Mouse (Mus musculus) CH12.LX (cell line): Measurements from ENCODE around the gene Olfr309. TPM values are rescaled to one million over a fixed set of nuclear protein-coding genes. Genes with fewer than 3 reads are reported as not detected.
"Not testable (repeated sequence)": the region's sequence is repeated elsewhere in the genome, so short reads cannot be mapped to it uniquely, and the experiment has no call there.

Experiments used
- DNase-seq: peaks from one replicate; pipeline ENCODE4 v3.0.0-alpha.2; 2013; ENCODE audit errors: extremely low read depth
- H3K27ac ChIP-seq: 2 replicates; pipeline ENCODE4 v1.5.1; 2012; ENCODE audit warnings: low read depth, mild to moderate bottlenecking, control low read depth, moderate library complexity; ENCODE audit not compliant: insufficient read depth
- H3K27me3 ChIP-seq: replicated peaks from 2 replicates; pipeline ENCODE3; 2012; ENCODE audit warnings: inconsistent platforms
- H3K36me3 ChIP-seq, 2 experiments: replicated peaks in 1 of 2; 2 replicates each; pipeline versions ENCODE3 to v1.6.1; 2012; ENCODE audit warnings: inconsistent platforms in 1 of 2, low read length in 1 of 2, mild to moderate bottlenecking in 1 of 2, mixed read lengths in 1 of 2, moderate library complexity in 1 of 2; ENCODE audit not compliant: control insufficient read depth in 1 of 2, insufficient read depth in 1 of 2
- H3K4me1 ChIP-seq, 2 experiments: 2 replicates each; pipeline ENCODE4 v1.6.1; 2012; ENCODE audit warnings: inconsistent platforms in 1 of 2, moderate library complexity in 1 of 2; ENCODE audit not compliant: insufficient read depth in 2 of 2, control insufficient read depth in 1 of 2
- H3K4me2 ChIP-seq: 2 replicates; pipeline ENCODE4 v1.6.1; 2012; ENCODE audit warnings: low read depth, mild to moderate bottlenecking, control low read depth; ENCODE audit not compliant: poor library complexity, insufficient read depth, severe bottlenecking
- H3K4me3 ChIP-seq, 3 experiments: fragments of 150-350 bp in 1 of 3; sonication (generic) in 1 of 3; replicated peaks in 1 of 3; 2 replicates each; pipeline versions ENCODE3 to v1.5.1; 2011 to 2012; ENCODE audit warnings: low read depth in 2 of 3, low read length in 2 of 3, mild to moderate bottlenecking in 2 of 3, moderate library complexity in 2 of 3, control low read depth in 1 of 3, improper control_type of control experiment in 1 of 3, inconsistent platforms in 1 of 3, mixed read lengths in 1 of 3; ENCODE audit not compliant: poor library complexity in 1 of 3
- H3K79me2 ChIP-seq: replicated peaks from 2 replicates; pipeline ENCODE4 v1.6.1; 2012; ENCODE audit warnings: mild to moderate bottlenecking, moderate library complexity; ENCODE audit not compliant: control insufficient read depth, poor library complexity, insufficient read depth, severe bottlenecking; ENCODE audit errors: extremely low read depth
- H3K9ac ChIP-seq: 2 replicates; pipeline ENCODE4 v1.6.1; 2012; ENCODE audit warnings: low read depth, mild to moderate bottlenecking, control low read depth, moderate library complexity; ENCODE audit not compliant: insufficient read depth
- H3K9me3 ChIP-seq: replicated peaks from 2 replicates; pipeline ENCODE3; 2012; ENCODE audit warnings: low read length, inconsistent platforms, mixed read lengths
- CHD1 ChIP-seq: IDR thresholded peaks from 2 replicates; pipeline ENCODE4 v1.6.1; 2012; ENCODE audit warnings: low read depth, low read length, improper control_type of control experiment, inconsistent platforms
- ETS1 ChIP-seq: conservative IDR thresholded peaks from 2 replicates; pipeline ENCODE4 v1.6.1; 2012; ENCODE audit warnings: low read depth, mild to moderate bottlenecking, inconsistent platforms, low read length, improper control_type of control experiment, moderate library complexity
- MAX ChIP-seq: IDR thresholded peaks from 2 replicates; pipeline ENCODE4 v1.6.1; 2011; ENCODE audit warnings: low read length, improper control_type of control experiment
- POLR2AphosphoS2 ChIP-seq: IDR thresholded peaks from 2 replicates; pipeline ENCODE4 v1.6.1; 2011; ENCODE audit warnings: low read depth, low read length, improper control_type of control experiment
- RCOR1 ChIP-seq: conservative IDR thresholded peaks from 2 replicates; pipeline ENCODE4 v1.6.1; 2012; ENCODE audit warnings: low read depth, mild to moderate bottlenecking, inconsistent platforms, low read length, improper control_type of control experiment
- TBP ChIP-seq: conservative IDR thresholded peaks from 2 replicates; pipeline ENCODE4 v1.6.1; 2011; ENCODE audit warnings: low read depth, low read length, improper control_type of control experiment
- TCF12 ChIP-seq: IDR thresholded peaks from 2 replicates; pipeline ENCODE4 v1.6.1; 2014; ENCODE audit warnings: low read depth, mild to moderate bottlenecking, inconsistent platforms, low read length, improper control_type of control experiment
- USF2 ChIP-seq: conservative IDR thresholded peaks from 2 replicates; pipeline ENCODE4 v1.6.1; 2011; ENCODE audit warnings: low read depth, low read length, improper control_type of control experiment
- dilution Hi-C: fragments of 300-500 bp; cut with MboI; formaldehyde crosslinking; loops from 2 replicates; pipeline ENCODE4 v1.14.3; 2020; ENCODE audit warnings: low sequenced_read_pairs; ENCODE audit not compliant: extremely low pct_unique_long_range_greater_than_20kb, extremely low pct_ligation_motif_present
- in situ Hi-C: fragments of 300-500 bp; cut with MboI; formaldehyde crosslinking; loops from 3 replicates; pipeline ENCODE4 v1.14.3; 2019; ENCODE audit warnings: low sequenced_read_pairs, low pct_ligation_motif_present, low pct_unique_long_range_greater_than_20kb, mixed read lengths
- polyA plus RNA-seq: library from polyadenylated mRNA; unstranded; fragments of >175 nt; gene quantifications from 2 replicates; pipeline ENCODE4 v1.2.1, GENCODE M21; 2012; ENCODE audit warnings: low read depth; ENCODE audit not compliant: insufficient read length
- total RNA-seq, 2 experiments: library from RNA; depleted of rRNA; stranded (reverse); fragments of 300-350 nt in 1 of 2; fragments of >200 nt in 1 of 2; gene quantifications; 2 replicates each; pipeline ENCODE4 v1.2.3; 2012 to 2014

The Olfr309 gene
- not detected in 2 replicates for total RNA-seq (2012; rRNA removed)
- total RNA-seq (2014; rRNA removed): not detected in 2 replicates
- polyA plus RNA-seq: not detected in 2 replicates

DNA sequence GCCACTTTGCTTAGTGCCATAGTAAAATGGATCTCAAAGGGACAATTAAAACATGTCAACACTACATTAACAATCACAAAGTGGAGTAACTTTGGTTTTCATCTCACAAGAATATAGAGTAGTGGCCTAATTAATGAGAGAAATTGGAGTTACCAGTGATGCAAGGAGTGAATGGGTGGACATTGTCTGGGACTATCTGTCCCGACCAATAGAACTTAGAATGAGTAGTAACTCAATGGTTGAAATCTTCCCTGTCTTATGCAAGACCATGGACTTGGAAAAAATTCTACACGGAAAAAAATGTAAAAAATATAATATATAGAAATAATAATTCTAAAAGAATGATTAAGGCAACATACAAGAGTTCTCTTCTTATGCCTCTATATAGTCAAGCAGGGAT is at the start of gene Olfr309:
TSS of gene Olfr309 (minus strand) at position 101 of the 400 bp plus-strand sequence.
- Histone ChIP-seq H3K36me3 (no peaks in the 10 kb centered on the region), H3K27me3 (no peaks in the 10 kb centered on the region), H3K79me2 (no peaks in the 10 kb centered on the region), H3K4me3 (no peak within 1 kb of the TSS), H3K9ac (no peak within 1 kb of the TSS), H3K9me3 (peaks cover 5% of the 10 kb centered on the region), H3K27ac (no peak within 1 kb of the TSS), H3K4me2 (no peak within 1 kb of the TSS), H3K4me1 (no peaks in the 10 kb centered on the region)
- in situ Hi-C loops (no loop called here), dilution Hi-C loops (no loop called here)
- TF ChIP-seq MAX: no peak
- DNase-seq: no peak

GRCm38 (mm10) chr7:86346296-86346695 is 32.8 kb upstream of the Olfr309 start:
- DNase-seq, H3K4me1 ChIP-seq, H3K4me3 ChIP-seq, H3K4me2 ChIP-seq, H3K27me3 ChIP-seq, H3K9ac ChIP-seq, dilution Hi-C loops, H3K27ac ChIP-seq, H3K79me2 ChIP-seq, in situ Hi-C loops, H3K36me3 ChIP-seq: not testable (repeated sequence)
- H3K9me3 ChIP-seq: peaks cover 14% of the 10 kb centered on the region

DNA sequence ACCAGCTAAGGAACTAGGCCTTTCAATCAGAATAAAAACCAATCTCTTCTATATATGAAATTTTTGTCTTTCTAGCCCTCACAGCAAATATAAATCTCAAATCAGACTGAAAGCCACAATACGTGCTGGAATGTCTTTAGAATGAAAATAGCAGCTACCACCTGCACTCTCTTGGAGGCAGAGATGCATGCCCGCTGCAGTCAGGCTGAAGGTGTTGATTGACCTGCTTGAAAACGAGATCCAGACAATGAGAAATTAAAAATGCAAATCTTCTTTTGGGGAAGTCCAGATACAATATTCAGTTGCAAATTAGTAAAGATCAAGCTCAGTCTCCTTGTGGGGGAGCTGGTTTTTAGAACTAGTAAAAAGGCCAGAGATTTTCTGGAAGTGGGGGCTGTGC is 30.7 kb upstream of the Olfr309 start:
- no peak overlapping the region for H3K4me2 ChIP-seq
- H3K79me2 ChIP-seq: no peaks in the 10 kb centered on the region
- dilution Hi-C loops (no loop called here), in situ Hi-C loops (no loop called here)
- H3K4me1 ChIP-seq: no peaks in the 10 kb centered on the region
- no peaks in the 10 kb centered on the region for H3K27me3 ChIP-seq
- H3K27ac ChIP-seq: no peak overlapping the region
- TF ChIP-seq CHD1: no peak
- TF ChIP-seq RCOR1: no peak
- no peak for TF ChIP-seq TCF12
- no peak for TF ChIP-seq POLR2AphosphoS2
- TF ChIP-seq USF2: no peak
- no peak for TF ChIP-seq ETS1
- TF ChIP-seq TBP: no peak
- no peak for TF ChIP-seq MAX
- H3K4me3 ChIP-seq: no peak overlapping the region
- DNase-seq: no peak
- H3K9ac ChIP-seq: no peak overlapping the region
- peaks cover 17% of the 10 kb centered on the region for H3K9me3 ChIP-seq
- H3K36me3 ChIP-seq: no peaks in the 10 kb centered on the region
